In the genomic region with DNA sequence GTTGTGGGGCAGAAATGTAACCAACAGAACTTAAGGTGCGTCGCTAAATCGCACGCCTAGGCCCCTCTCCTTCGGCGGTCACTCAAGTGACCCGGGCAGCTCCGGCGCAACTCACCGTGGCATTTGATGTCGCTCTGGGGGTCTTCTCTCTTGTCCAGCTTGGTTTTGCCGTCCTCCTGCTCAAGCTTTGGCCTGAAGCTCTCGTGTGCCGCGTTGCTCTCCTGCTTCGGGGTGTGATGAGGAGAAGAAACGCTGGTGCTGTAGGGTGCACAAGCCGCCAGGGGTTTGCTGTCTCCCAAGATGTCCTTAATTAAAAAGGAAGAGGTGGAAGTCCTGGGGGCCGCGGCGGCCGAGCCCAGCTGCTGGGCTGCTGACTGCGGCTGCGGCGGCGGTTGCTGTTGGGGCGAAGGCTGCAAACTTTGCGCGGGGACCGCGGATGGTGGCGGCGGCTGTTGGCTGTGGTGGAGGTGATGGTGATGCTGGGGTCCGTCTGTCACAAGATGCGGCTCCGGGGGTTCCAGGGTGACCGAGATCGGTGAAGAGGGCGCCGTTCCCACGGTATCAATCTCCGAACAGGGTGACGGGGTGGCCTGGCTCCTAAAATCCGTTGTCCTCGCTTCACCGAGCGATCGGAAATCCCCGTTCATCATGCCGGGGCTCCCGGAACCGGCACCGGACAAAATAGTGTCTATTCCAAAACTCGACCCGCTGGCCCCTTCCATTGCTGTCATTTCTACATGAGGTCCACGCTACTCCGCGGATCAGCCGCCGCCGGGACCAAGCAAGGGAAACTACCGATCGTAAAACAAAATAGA, we compare ENCODE assay signal across 9 mouse cellular contexts. TPM values are rescaled to one million over a fixed set of nuclear protein-coding genes. Genes with fewer than 3 reads are reported as not detected.
DNase-seq lines count a peak whose midpoint lies in the region; ATAC-seq and TF ChIP-seq lines count a peak whose summit lies in the region.
"Had no signal": no experiment of that assay in that cellular context is flagged by ENCODE, and none has a peak within 500 bp of the region (broad histone marks: within the 10 kb centered on the region; RNA-seq: fewer than 3 reads in every experiment).

No protein-coding gene starts in this region.

- intact Hi-C loops in gastrocnemius, postnatal 14 days (cut with DNase I; ENCODE audit: low total_unique reads): no loop called here

- ATAC-seq in kidney, postnatal 0 days (replicated peaks; ENCODE audit: low FRiP score, low read depth): no peak
- ATAC-seq in hindbrain, embryonic 16.5 days: no peak
- no peak for ATAC-seq in megakaryocyte progenitor cell, adult 5-6 weeks (replicated peaks; ENCODE audit: poor library complexity)

- no peak overlapping the region for H3K9ac ChIP-seq in kidney, postnatal 0 days (ENCODE audit: low read depth, low read length)
- H3K9ac ChIP-seq in hindbrain, embryonic 16.5 days (ENCODE audit: low read depth, low read length): peak overlapping the region; percentile 38

- DNase-seq in kidney, postnatal 0 days (ENCODE audit: low spot score): no peak
- DNase-seq in kidney, adult 9 months: no peak
- DNase-seq in embryonic facial prominence, embryonic 10.5 days (ENCODE audit: low spot score): peak; percentile 69
- peak; percentile 50 for DNase-seq in retina, embryonic 14.5 days (ENCODE audit: low spot score)
- DNase-seq in gastrocnemius, postnatal 14 days: no peak
- no peak for DNase-seq in c-Kit-positive CD71-positive TER-119-positive erythroid progenitor cells, embryonic 14.5 days (ENCODE audit: low spot score)

- H3K9me3 ChIP-seq in kidney, postnatal 0 days (replicated peaks; ENCODE audit: low read length): no peaks in the 10 kb centered on the region; the same call in 1 of the 2 replicates
- no peaks in the 10 kb centered on the region for H3K9me3 ChIP-seq in embryonic facial prominence, embryonic 10.5 days
- H3K9me3 ChIP-seq in hindbrain, embryonic 16.5 days (ENCODE audit: control insufficient read depth, low read length): no peaks in the 10 kb centered on the region

- no peaks in the 10 kb centered on the region for H3K36me3 ChIP-seq in kidney, postnatal 0 days (ENCODE audit: insufficient read depth, low read length)
- no peaks in the 10 kb centered on the region for H3K36me3 ChIP-seq in embryonic facial prominence, embryonic 10.5 days (replicated peaks)
- no peaks in the 10 kb centered on the region for H3K36me3 ChIP-seq in hindbrain, embryonic 16.5 days (ENCODE audit: control insufficient read depth, insufficient read depth, low read length)

- H3K4me3 ChIP-seq in kidney, postnatal 0 days (replicated peaks; ENCODE audit: low read depth, low read length): peak overlapping the region; percentile 43; the same call in 1 of the 2 replicates
- H3K4me3 ChIP-seq in embryonic facial prominence, embryonic 10.5 days: peak overlapping the region; percentile 62
- peak overlapping the region; percentile 46 for H3K4me3 ChIP-seq in hindbrain, embryonic 16.5 days (ENCODE audit: low read length)

- no peak for TF ChIP-seq CTCF in kidney, postnatal 0 days (IDR thresholded peaks at IDR 0.05; ENCODE audit: low read depth)

- no peaks in the 10 kb centered on the region; the same call in 1 of the 2 replicates for H3K4me1 ChIP-seq in kidney, postnatal 0 days (replicated peaks; ENCODE audit: insufficient read depth, low read length)
- peaks cover 26% of the 10 kb centered on the region for H3K4me1 ChIP-seq in embryonic facial prominence, embryonic 10.5 days
- H3K4me1 ChIP-seq in hindbrain, embryonic 16.5 days (ENCODE audit: control insufficient read depth, insufficient read depth, low read depth, low read length): peaks cover 11% of the 10 kb centered on the region

- WGBS in kidney, postnatal 0 days: under 1% methylated on average over 63 of the region's 63 CpGs
- under 1% methylated on average over 63 of the region's 63 CpGs for WGBS in embryonic facial prominence, embryonic 10.5 days
- WGBS in hindbrain, embryonic 16.5 days: under 1% methylated on average over 60 of the region's 63 CpGs

- no peak overlapping the region for H3K27ac ChIP-seq in kidney, postnatal 0 days
- no peak overlapping the region for H3K27ac ChIP-seq in embryonic facial prominence, embryonic 10.5 days (replicated peaks)
- H3K27ac ChIP-seq in hindbrain, embryonic 16.5 days (ENCODE audit: low read depth, low read length): 0 out of 2 replicates have a peak overlapping the region, but pooled peaks have one; percentile 34

- peaks cover 91% of the 10 kb centered on the region for H3K27me3 ChIP-seq in kidney, postnatal 0 days (ENCODE audit: insufficient read depth, low read length)
- peaks cover 100% of the 10 kb centered on the region for H3K27me3 ChIP-seq in embryonic facial prominence, embryonic 10.5 days (replicated peaks; ENCODE audit: low read depth, poor library complexity, severe bottlenecking)
- peaks cover 49% of the 10 kb centered on the region for H3K27me3 ChIP-seq in hindbrain, embryonic 16.5 days (replicated peaks; ENCODE audit: control insufficient read depth, insufficient read depth, low read length)

- no peak overlapping the region for H3K4me2 ChIP-seq in kidney, postnatal 0 days (ENCODE audit: low read length)
- peak overlapping the region; percentile 69 for H3K4me2 ChIP-seq in hindbrain, embryonic 16.5 days (ENCODE audit: low read length)

RNA-seq across cellular contexts. Expression of gene Barhl2, which starts 0.6 kb away (rescaled TPM):
- polyA plus RNA-seq in kidney, postnatal 0 days (2015; fragmentation: Nextera tagmentation; extraction: Ambion mirVana): not detected in 2 replicates
- 0.13 and 0.14 TPM in 2 replicates for polyA plus RNA-seq in embryonic facial prominence, embryonic 10.5 days (2016; fragmentation: Nextera tagmentation; extraction: Ambion mirVana)
- 1.0 and 1.2 TPM in 2 replicates for polyA plus RNA-seq in hindbrain, embryonic 16.5 days (2015; fragmentation: Nextera tagmentation; extraction: Ambion mirVana)
- total RNA-seq in megakaryocyte progenitor cell, adult 5-6 weeks (2015): not detected in 2 replicates
- total RNA-seq in megakaryocyte progenitor cell, adult 5-6 weeks (2017): not detected in 2 replicates
- not detected for total RNA-seq in gastrocnemius, postnatal 14 days (2021)
- total RNA-seq: MEL had no signal

Comparison
In these comparisons a context has a peak if more than half of its experiments do, and no peak if none do; other contexts are left out.
1. DNase-seq: peak in embryonic facial prominence, embryonic 10.5 days (single experiment) and retina, embryonic 14.5 days (single experiment); none in kidney, postnatal 0 days (single experiment), kidney, adult 9 months (single experiment), gastrocnemius, postnatal 14 days (single experiment) and c-Kit-positive CD71-positive TER-119-positive erythroid progenitor cells, embryonic 14.5 days (single experiment).
2. Peak in every context shown above with its lines, with median percentiles within 50 percentile points of each other: H3K4me3 ChIP-seq.